Mouse (Mus musculus) hindbrain, embryonic 11.5 days (tissue): Measurements from ENCODE around the gene Pnrc1. TPM values are rescaled to one million over a fixed set of nuclear protein-coding genes. Genes with fewer than 3 reads are reported as not detected.
"Not testable (repeated sequence)": the region's sequence is repeated elsewhere in the genome, so short reads cannot be mapped to it uniquely, and the experiment has no call there.

ENCODE experiments used
- ATAC-seq: fragments of 200-750 bp; cut with Nextera tagmentation; 2 replicates; pipeline ENCODE4 v1.8.0; 2017; ENCODE audit warnings: mild to moderate bottlenecking, moderate TSS enrichment, moderate library complexity; ENCODE audit not compliant: low FRiP score
- DNase-seq: peaks from one replicate; pipeline ENCODE4 v3.0.0-alpha.2; 2015; ENCODE audit warnings: low spot score
- H3K27ac ChIP-seq: fragments of 300-500 bp; sonication (generic); 2 replicates; pipeline ENCODE4 v1.5.1; 2014; ENCODE audit warnings: mild to moderate bottlenecking, low read depth, low read length
- H3K27me3 ChIP-seq: fragments of 300-500 bp; sonication (generic); 2 replicates; pipeline ENCODE4 v1.6.1; 2014; ENCODE audit warnings: mild to moderate bottlenecking, low read length, moderate library complexity, mixed read lengths; ENCODE audit not compliant: control insufficient read depth, insufficient read depth
- H3K36me3 ChIP-seq: fragments of 300-500 bp; sonication (generic); 2 replicates; pipeline ENCODE4 v1.6.1; 2014; ENCODE audit warnings: mild to moderate bottlenecking, low read length, moderate library complexity, mixed read lengths; ENCODE audit not compliant: control insufficient read depth, insufficient read depth
- H3K4me1 ChIP-seq: fragments of 300-500 bp; sonication (generic); replicated peaks from 2 replicates; pipeline ENCODE4 v1.6.1; 2014; ENCODE audit warnings: low read length, mixed read lengths; ENCODE audit not compliant: control insufficient read depth, insufficient read depth
- H3K4me2 ChIP-seq: fragments of 300-500 bp; sonication (generic); replicated peaks from 2 replicates; pipeline ENCODE4 v1.6.1; 2014; ENCODE audit warnings: mild to moderate bottlenecking, low read depth, low read length
- H3K4me3 ChIP-seq: fragments of 300-500 bp; sonication (generic); 2 replicates; pipeline ENCODE4 v1.5.1; 2014; ENCODE audit warnings: low read depth, low read length
- H3K9ac ChIP-seq: fragments of 300-500 bp; sonication (generic); 2 replicates; pipeline ENCODE4 v1.6.1; 2014; ENCODE audit warnings: low read depth, low read length
- H3K9me3 ChIP-seq: fragments of 300-500 bp; sonication (generic); 2 replicates; pipeline ENCODE4 v1.6.1; 2016; ENCODE audit warnings: low read length; ENCODE audit not compliant: control insufficient read depth
- WGBS: fragments of 180-500 bp; shearing (Covaris S2); extraction: QIAGEN DNeasy Blood & Tissue Kit; methylation state at CpG from one replicate; pipeline ENCODE4 v1.1.7; 2014; 5-methylcytosine and 5-hydroxymethylcytosine counted together
- polyA plus RNA-seq: library from polyadenylated mRNA; unstranded; fragments of >200 nt; fragmentation: Nextera tagmentation; extraction: Ambion mirVana; gene quantifications from 2 replicates; pipeline ENCODE4 v1.2.1, GENCODE M21; 2014

Gene Pnrc1
- polyA plus RNA-seq, 1 experiment from 2014 or later = 84.3 TPM

GRCm38 (mm10) chr4:33307146-33307545, 17.2 kb upstream of the Pnrc1 start:
- H3K9ac ChIP-seq = no peak overlapping the region
- no peak overlapping the region for H3K4me2 ChIP-seq
- ATAC-seq (no peak), DNase-seq (no peak)
- no peaks in the 10 kb centered on the region for H3K27me3 ChIP-seq
- H3K36me3 ChIP-seq = no peaks in the 10 kb centered on the region
- 70% methylated on average over 4 of the region's 4 CpGs for WGBS
- no peaks in the 10 kb centered on the region for H3K9me3 ChIP-seq
- no peak overlapping the region for H3K4me3 ChIP-seq
- no peaks in the 10 kb centered on the region for H3K4me1 ChIP-seq
- no peak overlapping the region for H3K27ac ChIP-seq

DNA sequence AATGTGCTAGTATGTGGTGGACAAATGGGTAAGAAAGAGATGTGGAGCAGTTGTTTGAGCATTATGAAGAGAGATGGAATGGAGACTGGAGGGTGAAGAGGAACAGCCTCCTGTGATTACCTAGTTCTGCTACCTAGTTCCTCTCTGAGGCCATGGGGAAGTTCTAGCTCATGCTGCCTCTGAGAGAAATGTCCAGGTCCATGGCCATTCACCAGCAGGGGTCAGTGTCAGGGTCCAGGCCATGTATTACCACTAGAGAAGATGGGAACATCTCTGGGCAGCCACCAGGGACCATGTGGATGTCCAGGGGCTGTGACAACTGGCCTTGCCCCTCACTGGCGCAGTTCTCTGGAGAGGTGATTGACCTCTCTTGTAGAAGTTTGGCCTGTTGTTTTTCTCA, 13.1 kb upstream of the Pnrc1 start:
- H3K9me3 ChIP-seq = no peaks in the 10 kb centered on the region
- no peak overlapping the region for H3K9ac ChIP-seq
- H3K27me3 ChIP-seq = no peaks in the 10 kb centered on the region
- no peaks in the 10 kb centered on the region for H3K4me1 ChIP-seq
- DNase-seq = no peak
- no peak for ATAC-seq
- H3K27ac ChIP-seq = no peak overlapping the region
- WGBS = 94% methylated on average over 1 of the region's 1 CpGs
- H3K4me3 ChIP-seq = no peak overlapping the region
- H3K36me3 ChIP-seq = no peaks in the 10 kb centered on the region
- no peak overlapping the region for H3K4me2 ChIP-seq

GRCm38 (mm10) chr4:33300891-33301665, 11.1 kb upstream of the Pnrc1 start:
- not testable (repeated sequence) for H3K36me3 ChIP-seq, H3K27me3 ChIP-seq, H3K27ac ChIP-seq, H3K4me2 ChIP-seq, DNase-seq, H3K4me1 ChIP-seq, ATAC-seq, H3K9me3 ChIP-seq, H3K9ac ChIP-seq, H3K4me3 ChIP-seq
- 86% methylated on average over 6 of the region's 6 CpGs for WGBS

GRCm38 (mm10) chr4:33292409-33293370, 2.7 kb upstream of the Pnrc1 start:
- no peaks in the 10 kb centered on the region for H3K4me1 ChIP-seq
- no peak for ATAC-seq
- H3K36me3 ChIP-seq = no peaks in the 10 kb centered on the region
- H3K27me3 ChIP-seq = no peaks in the 10 kb centered on the region
- no peak overlapping the region for H3K4me2 ChIP-seq
- H3K27ac ChIP-seq = no peak overlapping the region
- 27% methylated on average over 16 of the region's 16 CpGs for WGBS
- peak; percentile 86 for DNase-seq
- H3K9me3 ChIP-seq = no peaks in the 10 kb centered on the region
- H3K4me3 ChIP-seq = no peak overlapping the region
- H3K9ac ChIP-seq = no peak overlapping the region

DNA sequence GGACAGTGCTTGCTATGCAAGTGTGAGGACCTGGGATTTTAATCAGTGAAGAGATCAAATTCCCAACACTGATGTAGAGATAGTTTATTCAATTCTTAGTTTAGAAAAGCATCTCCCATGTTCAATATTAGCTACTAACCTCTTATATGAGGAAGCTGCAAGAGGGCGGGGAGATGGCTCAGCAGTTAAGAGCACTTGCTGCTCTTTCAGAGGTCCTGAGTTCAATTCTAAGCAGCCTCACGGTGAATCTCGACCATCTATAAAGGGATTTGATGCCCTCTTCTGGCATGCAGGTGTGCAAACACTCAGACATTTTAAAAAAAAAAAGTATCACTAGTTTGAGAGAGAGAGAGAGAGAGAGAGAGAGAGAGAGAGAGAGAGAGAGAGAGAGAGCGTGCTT, 915 bp upstream of the Pnrc1 start:
- 61% methylated on average over 4 of the region's 4 CpGs for WGBS

GRCm38 (mm10) chr4:33289106-33289650, 785 bp downstream of the Pnrc1 start:
- H3K9me3 ChIP-seq = no peaks in the 10 kb centered on the region
- no peaks in the 10 kb centered on the region for H3K27me3 ChIP-seq
- WGBS = 90% methylated on average over 12 of the region's 12 CpGs
- DNase-seq (no peak), ATAC-seq (no peak)
- no peak overlapping the region for H3K4me3 ChIP-seq
- no peaks in the 10 kb centered on the region for H3K36me3 ChIP-seq
- H3K4me1 ChIP-seq = no peaks in the 10 kb centered on the region
- no peak overlapping the region for H3K27ac ChIP-seq
- H3K9ac ChIP-seq = no peak overlapping the region
- H3K4me2 ChIP-seq = no peak overlapping the region

More for the DNA sequence above, 915 bp upstream of the Pnrc1 start:
- Histone ChIP-seq H3K36me3 (no peaks in the 10 kb centered on the region), H3K9me3 (no peaks in the 10 kb centered on the region), H3K27ac (no peak overlapping the region), H3K4me2 (no peak overlapping the region), H3K9ac (no peak overlapping the region), H3K4me1 (no peaks in the 10 kb centered on the region), H3K27me3 (no peaks in the 10 kb centered on the region), H3K4me3 (no peak overlapping the region)
- ATAC-seq (no peak), DNase-seq (no peak)

DNA sequence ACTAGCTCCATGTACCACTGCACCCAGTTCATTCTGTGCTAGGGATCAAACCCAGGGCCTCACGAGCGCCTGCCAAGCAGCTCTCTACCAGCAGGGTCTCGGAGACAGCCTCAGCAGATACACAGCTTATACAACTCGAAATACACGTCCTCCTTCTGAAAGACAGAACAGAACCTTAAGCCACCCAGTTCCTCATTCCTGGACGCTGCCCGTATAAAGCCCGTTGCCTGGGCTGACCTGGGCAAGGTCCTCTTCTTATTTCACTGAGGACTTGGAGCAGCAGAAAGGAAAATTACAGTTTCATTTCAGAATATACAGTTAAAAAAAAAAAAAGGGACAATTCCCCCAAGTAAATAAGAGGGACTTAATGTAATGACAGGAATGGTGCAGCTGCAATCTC, 4.5 kb downstream of the Pnrc1 start:
- WGBS = 87% methylated on average over 8 of the region's 8 CpGs
- H3K27me3 ChIP-seq = no peaks in the 10 kb centered on the region

GRCm38 (mm10) chr4:33284083-33284880, 5.7 kb downstream of the Pnrc1 start:
- no peak overlapping the region for H3K27ac ChIP-seq
- H3K9me3 ChIP-seq = no peaks in the 10 kb centered on the region
- no peaks in the 10 kb centered on the region for H3K4me1 ChIP-seq
- H3K4me3 ChIP-seq = no peak overlapping the region
- no peak overlapping the region for H3K9ac ChIP-seq
- H3K4me2 ChIP-seq = no peak overlapping the region
- no peak for DNase-seq
- WGBS = 88% methylated on average over 5 of the region's 5 CpGs
- ATAC-seq = no peak
- H3K27me3 ChIP-seq = no peaks in the 10 kb centered on the region
- no peaks in the 10 kb centered on the region for H3K36me3 ChIP-seq

More for the DNA sequence above, 4.5 kb downstream of the Pnrc1 start:
- no peaks in the 10 kb centered on the region for H3K9me3 ChIP-seq
- H3K9ac ChIP-seq = no peak overlapping the region
- no peak overlapping the region for H3K4me2 ChIP-seq
- DNase-seq = no peak
- no peak for ATAC-seq
- H3K4me3 ChIP-seq = no peak overlapping the region
- no peak overlapping the region for H3K27ac ChIP-seq
- no peaks in the 10 kb centered on the region for H3K36me3 ChIP-seq
- no peaks in the 10 kb centered on the region for H3K4me1 ChIP-seq
